Mouse (Mus musculus) lung, postnatal 0 days (tissue): ENCODE data around the gene Hoxb9.

Experiments
- CTCF ChIP-seq: IDR thresholded peaks from 2 replicates; pipeline ENCODE4 v1.5.1; 2016; ENCODE audit warnings: antibody characterized with exemption, mild to moderate bottlenecking
- EP300 ChIP-seq: IDR thresholded peaks from 2 replicates; pipeline ENCODE4 v1.6.1; 2016; ENCODE audit warnings: antibody characterized with exemption, mild to moderate bottlenecking, control low read depth

DNA sequence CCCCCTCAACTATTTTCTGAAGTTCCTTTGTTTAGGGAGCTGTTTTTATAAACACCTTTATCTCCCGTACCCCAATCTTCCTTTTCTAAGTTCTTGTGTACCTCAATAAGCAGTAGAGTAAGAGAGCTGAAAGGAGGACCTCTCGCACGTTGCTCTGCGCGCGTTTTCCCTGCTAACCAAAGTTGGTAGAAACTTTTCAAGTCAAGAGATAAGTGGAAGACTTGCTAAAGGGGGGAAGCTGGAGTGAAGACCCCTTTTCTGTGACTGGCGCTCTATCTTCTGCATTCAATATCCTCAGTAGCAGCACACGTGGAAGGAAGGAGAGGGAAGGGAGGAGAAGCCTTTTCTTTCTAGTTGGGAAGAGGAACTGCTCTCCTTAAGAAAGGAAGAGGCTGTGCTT lies 53.7 kb downstream of the Hoxb9 start:
- no peak for TF ChIP-seq CTCF
- no peak for TF ChIP-seq EP300
